Mouse (Mus musculus): ENCODE measurements at regions not wholly inside any gene's neighbourhood (a gene's known extent, or its start where the extent isn't known, plus 50 kb on each side); places are given as distances from the start of the nearest gene placed in this dataset.

DNA sequence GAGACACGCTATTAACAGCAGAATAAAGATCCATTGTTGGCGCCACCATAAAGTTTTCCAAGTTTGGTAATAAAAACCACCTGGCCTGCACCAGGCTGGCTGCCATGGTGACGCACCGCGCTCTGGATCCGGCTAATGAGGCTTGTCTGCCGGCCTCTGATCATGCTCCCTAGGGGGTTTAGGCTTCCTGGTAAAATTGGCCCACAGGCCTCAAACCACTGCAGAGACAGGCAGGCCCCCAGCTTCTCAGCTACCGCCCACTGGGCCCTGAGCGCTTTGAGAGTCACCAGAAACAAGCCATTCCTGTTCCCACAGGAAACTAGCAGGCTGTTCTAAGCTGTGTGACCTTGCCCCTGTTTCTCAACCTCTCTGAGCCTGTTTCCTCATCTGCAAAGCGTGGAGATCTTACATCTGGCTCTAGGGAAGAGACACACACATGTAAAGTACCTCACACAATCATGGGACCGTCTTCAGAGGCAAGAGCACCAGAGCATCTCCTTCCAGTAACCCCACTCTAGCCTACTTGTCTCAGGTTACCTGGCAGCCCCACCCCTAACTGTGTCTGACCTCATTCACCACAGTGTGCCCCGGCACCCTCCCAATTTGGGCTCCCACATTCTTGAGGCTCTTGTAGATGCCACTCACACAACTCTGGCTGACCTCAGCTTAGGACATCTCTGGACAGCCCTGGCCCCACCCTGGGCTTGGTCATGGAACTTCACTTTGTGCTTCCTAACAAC, 246.5 kb downstream of the Tle3 start:
- no peak for DNase-seq

GRCm38 (mm10) chr9:61617979-61618378, 245.8 kb downstream of the Tle3 start:
- no peak for DNase-seq

- no peak for DNase-seq
These were observed 243.4 kb downstream of the Tle3 start for GRCm38 (mm10) chr9:61615556-61615955.

GRCm38 (mm10) chr9:61607576-61607975, 235.4 kb downstream of the Tle3 start:
- DNase-seq, result no peak

- no peak for DNase-seq
These were observed 230.3 kb downstream of the Tle3 start for GRCm38 (mm10) chr9:61602353-61602978.

GRCm38 (mm10) chr9:61601911-61602310, 229.7 kb downstream of the Tle3 start:
- no peak for DNase-seq

- no peak for DNase-seq
These were observed 225.1 kb downstream of the Tle3 start for GRCm38 (mm10) chr9:61597287-61597686.

GRCm38 (mm10) chr9:61596410-61597108, 224.4 kb downstream of the Tle3 start:
- peak; percentile 5 for DNase-seq

- no peak for DNase-seq
These were observed 223.2 kb downstream of the Tle3 start for GRCm38 (mm10) chr9:61595170-61595967.

DNA sequence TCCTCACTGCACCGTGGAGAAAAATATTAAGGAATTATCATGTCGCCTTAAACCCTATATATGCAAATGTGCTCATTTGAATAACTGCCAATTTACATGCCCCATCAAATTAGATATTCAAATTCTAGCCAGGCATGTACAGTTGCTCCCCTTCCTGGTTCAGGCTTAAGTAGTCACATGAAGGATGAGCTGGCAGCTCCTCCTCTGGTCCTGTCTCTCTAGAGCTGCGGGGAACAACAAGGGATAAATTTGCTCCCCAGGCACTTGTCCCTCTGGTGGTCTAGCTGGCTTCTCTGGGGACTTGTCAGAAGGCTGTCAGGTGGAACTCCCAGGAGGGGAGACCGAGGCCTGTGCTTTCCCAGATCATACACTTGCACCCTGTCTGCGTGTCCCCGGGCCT, 221.8 kb downstream of the Tle3 start:
- no peak for DNase-seq

GRCm38 (mm10) chr9:61589727-61590299, 217.6 kb downstream of the Tle3 start:
- DNase-seq, result no peak

- DNase-seq, result no peak
These were observed 211.3 kb downstream of the Tle3 start for GRCm38 (mm10) chr9:61583281-61584072.

DNA sequence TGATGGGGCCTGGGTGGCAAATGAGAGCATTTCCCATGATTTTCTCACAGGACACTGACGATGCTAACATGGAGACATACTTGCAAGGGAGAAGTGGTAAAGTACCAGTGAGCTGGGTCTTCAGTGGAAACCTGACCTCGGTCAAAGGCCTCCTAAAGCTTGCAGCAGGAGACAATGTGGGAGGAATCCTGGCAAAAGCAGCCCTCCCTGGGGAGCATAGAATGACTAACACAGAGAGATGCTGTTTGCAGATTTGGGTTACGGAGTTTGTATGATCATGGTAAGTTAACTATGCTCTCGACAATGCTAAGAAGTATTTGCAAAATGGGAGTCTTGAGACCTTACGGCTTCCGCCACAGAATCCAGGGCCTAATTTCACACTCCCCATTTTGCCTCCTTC, 208.9 kb downstream of the Tle3 start:
- DNase-seq, result no peak

DNA sequence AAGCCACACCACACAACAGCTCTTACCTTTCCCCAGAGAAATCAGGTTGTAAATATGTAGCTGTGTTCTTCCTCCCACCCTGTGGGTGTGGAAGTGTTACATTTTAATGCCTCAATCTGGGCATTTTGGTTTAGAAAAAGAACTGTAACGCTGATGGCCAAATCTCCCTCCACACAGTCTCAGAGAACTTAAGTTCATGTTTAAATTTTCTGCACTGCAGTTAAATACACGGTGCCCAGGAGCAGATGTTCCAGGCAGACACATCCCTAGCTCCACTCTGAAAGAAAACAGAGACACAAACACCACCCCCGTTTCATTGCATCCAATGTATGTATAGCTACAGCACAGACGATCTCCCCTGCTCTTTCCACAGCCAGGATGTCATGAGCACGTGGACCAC, 206.1 kb downstream of the Tle3 start:
- DNase-seq, result no peak

DNA sequence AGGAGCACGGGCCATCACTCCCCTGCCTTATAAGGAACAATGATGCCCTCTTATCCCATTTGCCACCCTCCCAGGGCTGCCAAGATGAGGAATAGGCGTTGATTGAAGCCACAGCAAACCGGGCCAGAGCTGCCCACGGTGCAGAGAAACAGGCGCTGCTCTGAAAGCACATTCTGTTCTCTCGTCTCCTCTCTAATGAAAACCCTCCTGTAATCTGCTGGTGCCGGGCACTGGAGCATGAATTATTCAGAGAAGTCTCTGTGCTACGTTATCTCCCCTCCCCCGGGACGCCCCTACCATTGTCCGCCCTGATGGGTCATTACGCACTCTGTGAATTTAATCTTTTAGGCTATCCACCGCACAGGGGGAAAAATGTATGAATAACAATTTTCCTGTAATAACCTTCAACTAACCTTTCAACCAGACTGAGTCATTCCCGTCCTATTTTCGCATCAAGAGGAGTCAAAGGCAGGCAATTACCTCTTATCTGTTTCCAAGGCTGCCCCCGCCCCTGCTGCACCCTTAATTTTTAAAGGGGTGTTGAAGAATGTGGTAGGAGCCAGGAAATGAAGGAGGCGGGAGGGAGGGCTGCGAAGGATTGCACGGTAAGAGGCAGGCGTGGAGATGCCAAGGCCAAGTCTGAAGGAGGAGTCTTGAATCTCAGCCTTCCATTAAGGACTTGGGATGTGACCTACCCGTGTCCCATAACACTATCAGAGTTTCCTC, 201.6 kb downstream of the Tle3 start:
- no peak for DNase-seq

DNA sequence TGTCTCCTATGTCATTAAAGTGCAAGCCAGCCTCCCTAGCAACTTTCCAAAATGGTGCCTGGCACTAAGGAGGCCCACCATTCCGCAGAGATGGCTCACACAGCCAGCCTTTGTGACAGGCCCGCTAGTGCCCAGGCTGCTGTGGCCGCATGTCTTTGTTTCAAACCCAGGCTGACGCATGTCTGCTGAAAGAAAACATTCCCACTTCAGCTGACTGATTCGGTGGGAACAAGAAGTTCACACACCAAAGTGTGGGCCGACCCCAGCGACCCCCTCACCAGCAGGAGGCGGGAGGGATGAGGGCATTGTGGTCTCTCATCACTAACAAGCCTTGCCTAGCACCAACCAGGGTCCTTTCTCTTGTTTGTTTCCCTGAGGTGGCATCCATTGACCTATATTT, 190.9 kb downstream of the Tle3 start:
- DNase-seq, result no peak

DNA sequence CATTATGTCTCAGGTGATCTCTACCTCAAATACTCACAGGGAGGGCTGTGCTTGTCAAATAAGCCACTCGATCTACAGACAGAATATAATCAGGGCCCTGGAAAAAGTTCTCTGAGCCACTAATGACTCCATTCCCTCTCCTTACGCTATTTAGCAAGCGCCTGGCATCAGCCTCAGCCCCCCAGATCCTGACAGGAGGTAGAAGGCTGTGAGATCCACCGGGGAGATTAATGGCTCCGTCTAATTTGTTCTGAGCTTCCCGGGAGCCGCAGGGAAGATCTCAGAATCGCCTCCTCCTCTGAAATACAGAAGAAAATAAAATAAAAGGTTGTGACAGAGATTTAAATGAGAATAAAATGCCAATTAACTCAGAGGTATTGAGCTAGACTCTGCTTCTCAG, 189.4 kb downstream of the Tle3 start:
- DNase-seq, result no peak

DNA sequence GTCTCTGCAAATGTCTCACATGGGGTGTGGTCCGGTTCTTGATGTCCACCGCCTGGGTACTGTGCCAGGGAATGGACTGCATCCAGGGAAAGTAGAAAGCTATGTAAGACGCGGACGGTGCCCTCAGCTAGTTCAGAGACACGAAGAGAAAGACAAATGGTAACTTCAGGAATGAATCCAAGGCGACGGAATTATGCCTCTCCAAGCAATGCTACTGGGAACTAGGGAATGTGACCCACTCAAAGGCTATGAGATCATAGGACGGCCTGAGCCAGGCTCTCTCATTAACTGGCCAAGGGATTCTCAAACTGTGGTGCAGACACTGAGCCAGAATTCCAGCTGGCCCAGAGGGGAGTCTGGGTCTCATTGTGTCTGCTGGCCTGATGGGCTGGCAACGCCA, 186.5 kb downstream of the Tle3 start:
- DNase-seq, result peak; percentile 39

GRCm38 (mm10) chr9:61557025-61557424, 184.9 kb downstream of the Tle3 start:
- DNase-seq, result no peak

GRCm38 (mm10) chr9:61555173-61555572, 183.0 kb downstream of the Tle3 start:
- no peak for DNase-seq

DNA sequence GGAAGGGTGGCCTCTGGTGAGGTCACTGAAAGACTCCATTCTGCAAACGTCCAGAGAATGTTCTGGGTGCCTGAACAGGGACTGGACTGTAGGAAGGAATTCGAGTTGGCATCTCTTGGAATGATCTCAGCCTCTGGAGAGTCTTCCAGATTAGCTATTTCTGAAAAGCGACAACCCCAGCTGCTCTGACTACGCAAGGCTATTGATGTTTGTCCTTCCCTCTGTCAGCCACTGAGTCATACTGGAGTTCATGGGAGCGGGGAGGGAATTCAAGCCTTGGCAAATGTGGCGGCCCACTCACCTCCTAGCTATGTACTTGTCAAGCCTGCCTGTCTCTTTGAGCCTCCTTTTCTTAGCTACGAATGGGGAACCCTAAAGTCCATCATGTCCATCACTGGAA, 182.4 kb downstream of the Tle3 start:
- peak; percentile 14 for DNase-seq
